Mouse (Mus musculus) frontal cortex, postnatal 36 days (tissue): ENCODE measurements around the gene Gtf3c2.
A peak's percentile ranks its signal among the peaks of the same experiment; 100 is the strongest.
"Not testable (repeated sequence)": the region's sequence is repeated elsewhere in the genome, so short reads cannot be mapped to it uniquely, and the experiment has no call there.

Experiments used
- DNase-seq, 2 experiments: peaks; one replicate each; pipeline ENCODE4 v3.0.0; 2022; ENCODE audit warnings: low spot score in 2 of 2

Gtf3c2 gene

DNA sequence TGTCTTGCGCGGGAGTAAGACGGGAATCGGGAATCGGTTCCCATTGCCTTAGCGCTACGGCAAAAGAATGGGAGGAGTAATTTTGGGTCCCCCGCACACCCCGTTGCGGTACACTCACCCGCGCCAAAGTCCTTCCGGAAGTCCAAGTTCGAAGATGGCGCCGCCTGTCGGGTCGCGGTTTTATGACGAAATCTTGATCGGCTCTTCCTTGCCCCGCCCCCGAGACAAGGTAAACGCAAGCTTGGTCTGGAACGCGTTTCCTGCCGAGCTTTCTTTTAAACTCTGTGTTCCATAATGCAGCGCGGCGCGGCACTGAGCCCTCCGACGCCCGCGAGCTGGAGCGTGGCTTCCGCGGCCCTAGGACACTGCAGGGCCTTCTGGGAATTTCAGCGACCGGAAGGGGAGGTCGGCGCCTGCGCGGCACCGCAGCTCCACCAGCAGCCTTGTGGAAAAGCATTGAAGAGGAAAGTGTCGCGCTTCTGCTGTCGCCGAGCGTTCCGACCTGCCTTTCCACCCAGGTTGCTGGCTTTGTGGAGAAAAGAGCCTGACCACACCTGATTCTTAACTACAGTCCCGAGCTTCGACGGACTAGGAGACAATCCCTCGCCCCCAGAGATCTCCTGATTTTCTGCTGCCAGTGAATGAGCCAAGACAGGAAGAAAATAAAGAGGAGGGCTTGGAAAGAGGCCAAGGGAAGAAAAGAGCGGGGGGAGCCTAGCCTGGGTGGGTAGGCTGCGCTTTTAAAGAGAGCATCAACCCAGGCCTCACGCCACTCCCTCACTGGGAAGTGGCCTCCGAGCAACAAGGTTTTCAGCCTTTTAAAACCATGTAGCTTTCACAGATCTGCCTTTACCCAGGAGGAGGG lies at the start of gene Gtf3c2, which contains the start of gene Gm29609:
Gene Gtf3c2, minus strand, starts transcription at position 379 of the 865 bp plus-strand sequence.
Gene Gm29609, minus strand, starts transcription at position 146 of the 865 bp plus-strand sequence.
- peak; percentile 97 to 98 for DNase-seq

DNA sequence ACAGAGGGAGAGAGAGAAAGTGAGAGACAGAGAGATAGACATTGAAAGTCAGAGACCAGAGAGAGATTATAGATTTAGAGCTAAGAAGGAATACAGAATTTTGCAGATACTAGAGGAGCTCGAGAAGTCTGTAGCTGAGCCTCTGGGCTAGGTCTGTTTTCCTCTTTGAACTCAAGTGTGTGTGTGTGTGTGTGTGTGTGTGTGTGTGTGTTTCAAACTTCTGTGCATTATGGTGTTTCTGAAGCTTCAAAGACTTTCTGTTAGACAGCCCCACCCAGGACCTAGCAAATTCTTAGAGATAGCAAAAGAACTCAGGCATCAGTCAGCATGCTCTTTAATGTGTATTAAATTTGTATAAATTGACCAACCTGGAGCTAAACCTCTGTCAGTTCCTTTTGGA lies 46.7 kb upstream of the Gtf3c2 start:
- DNase-seq = no peak

DNA sequence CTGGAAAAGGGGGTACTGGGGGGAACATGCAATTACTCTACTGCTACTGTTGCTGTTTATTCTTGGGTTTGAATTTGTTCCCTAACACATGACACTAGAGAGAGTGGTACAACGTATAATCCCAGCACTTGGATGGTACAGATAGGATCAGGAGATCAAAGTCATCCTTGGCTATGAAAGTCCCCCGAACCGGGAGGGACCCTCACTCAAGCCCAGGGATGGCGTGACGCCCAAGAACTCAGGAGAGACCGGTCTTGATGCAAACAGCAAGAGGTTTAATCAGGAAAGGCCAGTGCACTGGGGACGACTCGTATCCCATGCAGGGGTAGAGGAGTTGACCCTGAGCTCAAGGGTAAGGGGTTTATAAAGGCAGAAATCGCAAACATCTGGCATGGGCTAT lies 42.8 kb upstream of the Gtf3c2 start:
- no peak for DNase-seq

DNA sequence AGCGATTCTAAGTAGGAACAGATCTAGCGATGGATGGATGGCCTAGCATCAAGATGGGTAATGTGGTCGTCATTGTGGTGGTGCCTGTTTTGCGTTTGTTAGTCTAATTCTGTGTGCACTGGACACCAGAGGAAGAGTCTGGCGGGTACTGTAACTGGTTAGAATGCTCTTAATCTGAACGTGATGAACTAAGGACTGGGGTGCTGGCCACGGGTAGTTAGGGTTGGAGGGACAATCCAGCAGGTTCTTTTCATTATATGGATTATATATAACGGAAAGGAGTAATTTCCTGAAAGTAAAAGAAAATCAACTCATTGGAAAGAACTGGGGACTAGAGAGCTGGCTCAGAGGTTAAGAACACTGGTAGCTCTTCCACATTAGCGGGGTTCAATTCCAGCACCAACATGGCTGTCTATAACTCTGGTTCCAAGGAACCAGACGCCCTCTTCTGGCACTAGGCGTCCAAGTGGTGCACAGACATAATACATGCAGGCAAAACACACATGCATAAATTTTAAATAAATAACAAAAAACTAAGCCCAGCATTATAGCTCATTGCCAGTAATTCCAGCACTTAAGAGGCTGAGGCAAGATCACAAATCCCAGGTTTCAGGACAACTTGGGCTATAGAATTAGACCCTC lies 41.5 kb upstream of the Gtf3c2 start:
- DNase-seq = no peak

DNA sequence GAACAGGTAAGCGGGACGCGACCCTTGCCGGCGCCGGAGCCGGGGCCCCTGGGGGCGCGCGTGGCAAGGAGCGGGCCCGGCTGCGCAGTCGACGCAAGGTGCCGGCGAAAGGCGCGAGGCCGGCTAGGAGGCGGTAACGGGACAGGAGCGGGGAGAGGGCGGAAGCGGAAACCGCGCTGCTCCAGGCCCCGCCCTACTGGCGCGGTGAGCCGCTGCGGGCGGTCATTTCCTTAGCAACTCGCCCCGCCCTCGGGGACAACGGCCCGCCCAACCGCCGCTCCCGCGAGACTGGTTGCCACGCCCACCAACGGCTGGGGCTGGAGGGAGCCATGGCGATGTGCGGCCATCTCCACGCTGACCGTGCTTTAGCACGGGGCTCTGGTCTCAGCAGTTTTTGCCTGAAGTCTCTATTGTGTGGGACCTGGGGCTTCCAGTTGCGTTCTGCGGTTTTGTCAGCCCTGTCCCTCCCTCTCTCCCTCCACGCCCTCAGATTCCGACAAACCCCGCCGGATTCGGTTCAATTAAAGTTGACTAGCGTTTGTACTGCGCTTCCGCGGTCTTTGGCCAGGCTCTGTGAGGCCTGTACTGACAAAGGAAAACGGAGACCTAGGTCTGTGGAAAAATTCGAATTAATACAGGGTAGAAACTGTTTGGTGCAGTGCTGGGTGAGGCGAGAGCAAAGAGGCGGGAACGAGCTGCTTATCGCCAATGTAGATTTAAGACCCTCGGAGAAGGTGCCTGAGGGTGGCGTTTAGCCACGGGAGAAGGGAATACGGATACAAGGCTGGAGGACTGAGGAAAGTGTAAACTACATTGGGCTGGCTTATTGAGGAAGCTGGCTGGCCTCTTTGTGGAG lies 40.7 kb upstream of the Gtf3c2 start, which contains the start of gene Ppm1g:
Gene Ppm1g, minus strand, starts transcription at position 240 of the 856 bp plus-strand sequence.
- peak; percentile 95 to 96 for DNase-seq

DNA sequence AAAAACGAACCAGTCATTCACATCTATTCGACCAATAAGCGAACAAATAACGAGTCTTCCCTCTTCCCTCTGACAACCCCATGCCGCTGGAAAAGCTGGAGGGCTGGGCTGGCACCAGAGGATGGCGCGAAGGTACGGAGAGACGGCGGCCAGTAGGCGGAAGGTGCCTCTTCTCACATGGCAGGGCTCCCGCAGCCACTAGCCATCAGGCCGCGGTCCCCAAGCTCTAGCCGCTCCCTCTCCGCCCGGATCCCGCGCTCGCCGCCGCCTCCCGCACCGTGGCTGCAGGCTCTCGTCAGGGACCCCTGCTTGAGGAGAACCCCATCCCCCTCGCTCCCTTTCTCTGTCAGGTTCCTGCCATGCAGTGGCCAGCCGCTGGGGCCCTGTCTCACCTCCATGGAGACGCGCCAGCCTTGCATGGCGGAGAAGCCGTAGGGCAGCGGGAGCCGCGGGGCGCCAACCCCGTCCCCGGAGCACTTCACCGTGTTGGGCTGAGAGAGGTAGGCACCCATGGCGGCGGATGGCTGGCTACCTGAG lies 40.0 kb upstream of the Gtf3c2 start:
- peak; percentile 41 to 57 for DNase-seq

DNA sequence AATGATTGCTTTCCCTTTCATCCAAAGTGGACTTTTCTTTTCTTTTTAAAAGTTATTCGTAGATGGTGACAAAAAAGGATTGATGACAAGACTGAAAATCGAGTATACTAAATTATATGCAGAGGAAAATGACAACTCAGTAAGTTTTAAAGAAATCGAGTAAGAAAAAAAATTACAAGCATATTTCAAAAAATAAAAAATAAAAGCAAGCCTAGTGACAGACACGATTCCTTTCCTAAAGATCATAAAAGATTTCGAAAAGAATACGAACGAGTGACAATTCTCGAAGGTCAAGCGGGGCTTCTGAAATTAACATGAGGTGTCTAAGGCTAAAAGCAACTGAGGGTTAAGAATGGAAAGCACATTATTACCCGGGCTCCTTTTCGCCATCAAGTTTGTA lies 39.5 kb upstream of the Gtf3c2 start:
- DNase-seq = no peak

DNA sequence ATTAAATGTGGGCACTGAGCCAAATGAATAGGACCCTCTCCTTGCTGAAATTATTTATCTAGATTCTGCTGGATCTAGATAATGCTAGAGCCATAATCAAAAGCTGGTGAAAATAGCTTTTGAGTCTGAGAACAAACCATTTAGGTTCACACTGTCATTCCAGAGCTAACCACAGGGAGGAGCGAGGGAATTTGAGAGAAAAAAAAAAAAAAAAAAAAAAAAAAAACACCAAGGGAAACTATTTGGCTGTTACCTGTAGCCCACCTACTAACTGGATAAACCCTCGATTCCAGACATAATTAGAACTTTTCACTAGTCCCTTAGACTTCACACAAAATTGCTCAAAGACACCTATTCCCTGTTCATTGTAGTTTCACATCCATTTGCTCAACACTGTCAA lies 39.1 kb upstream of the Gtf3c2 start:
- no peak for DNase-seq

DNA sequence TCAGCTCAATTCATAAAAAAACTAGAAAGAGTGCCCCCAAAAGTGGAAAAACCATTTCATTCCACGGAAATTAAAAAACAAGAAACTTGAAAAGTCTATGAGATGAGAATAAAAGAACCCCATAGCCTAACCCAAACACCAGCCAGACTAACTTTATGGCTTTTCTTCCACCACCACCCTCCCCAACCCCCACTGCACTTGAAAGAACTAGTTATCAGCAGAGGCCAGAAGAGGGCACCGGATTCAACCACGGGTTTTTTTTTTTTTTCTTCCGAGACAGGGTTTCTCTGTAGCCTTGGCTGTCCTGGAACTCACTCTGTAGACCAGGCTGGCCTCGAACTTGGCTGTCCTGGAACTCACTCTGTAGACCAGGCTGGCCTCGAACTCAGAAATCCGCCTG lies 38.4 kb upstream of the Gtf3c2 start:
- DNase-seq = no peak

DNA sequence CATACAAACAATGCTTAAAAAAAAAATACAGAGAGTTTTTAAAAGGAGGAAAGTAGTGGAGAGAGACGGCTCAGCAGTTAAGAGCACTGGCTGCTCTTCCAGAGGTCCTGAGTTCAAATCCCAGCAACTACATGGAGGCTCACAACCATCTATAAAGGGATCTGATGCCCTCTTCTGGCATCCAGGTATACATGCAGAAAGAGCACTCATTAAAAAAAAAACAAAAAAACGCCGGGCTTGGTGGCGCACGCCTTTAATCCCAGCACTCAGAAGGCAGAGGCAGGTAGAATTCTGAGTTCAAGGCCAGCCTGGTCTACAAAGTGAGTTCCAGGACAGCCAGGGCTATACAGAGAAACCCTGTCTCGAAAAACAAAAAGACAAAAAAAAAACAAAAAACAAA lies 36.6 kb upstream of the Gtf3c2 start:
- not testable (repeated sequence) for DNase-seq

DNA sequence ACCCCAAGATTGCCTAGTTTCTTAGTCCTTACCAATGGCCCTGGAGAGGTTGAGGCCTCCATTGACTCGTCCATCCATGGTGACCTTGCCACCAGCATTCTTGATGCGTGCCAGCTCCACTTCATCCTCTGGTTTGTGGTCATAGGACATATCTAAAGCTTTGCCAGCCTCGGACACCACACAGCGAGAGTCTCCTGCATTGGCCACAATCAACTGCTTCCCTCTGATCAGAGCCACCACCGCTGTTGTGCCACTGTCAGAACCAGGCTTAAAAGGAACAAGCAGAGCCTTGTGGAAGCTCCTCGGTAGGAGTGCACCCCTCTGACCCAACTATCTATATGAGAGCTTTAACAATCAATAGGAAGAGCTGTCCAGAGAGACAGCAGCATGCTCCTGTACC lies 24.5 kb upstream of the Gtf3c2 start:
- DNase-seq = no peak

DNA sequence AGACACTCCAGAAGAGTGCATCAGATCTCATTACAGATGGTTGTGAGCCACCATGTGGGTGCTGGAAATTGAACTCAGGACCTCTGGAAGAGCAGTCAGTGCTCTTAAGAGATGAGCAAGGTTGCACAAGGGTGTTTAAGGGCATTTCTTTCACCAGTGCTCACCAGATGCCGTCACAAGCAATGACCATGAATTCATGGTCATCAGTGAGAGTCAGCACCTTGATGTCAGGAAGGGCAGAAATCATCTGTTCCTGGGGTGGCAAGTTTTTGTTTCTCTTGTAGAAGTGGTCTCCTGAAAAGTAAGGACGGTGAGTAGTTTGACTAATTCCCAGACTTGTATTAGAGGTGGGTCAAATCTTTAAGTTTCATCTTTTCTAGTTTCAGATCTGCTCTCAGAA lies 23.9 kb upstream of the Gtf3c2 start:
- DNase-seq = no peak

DNA sequence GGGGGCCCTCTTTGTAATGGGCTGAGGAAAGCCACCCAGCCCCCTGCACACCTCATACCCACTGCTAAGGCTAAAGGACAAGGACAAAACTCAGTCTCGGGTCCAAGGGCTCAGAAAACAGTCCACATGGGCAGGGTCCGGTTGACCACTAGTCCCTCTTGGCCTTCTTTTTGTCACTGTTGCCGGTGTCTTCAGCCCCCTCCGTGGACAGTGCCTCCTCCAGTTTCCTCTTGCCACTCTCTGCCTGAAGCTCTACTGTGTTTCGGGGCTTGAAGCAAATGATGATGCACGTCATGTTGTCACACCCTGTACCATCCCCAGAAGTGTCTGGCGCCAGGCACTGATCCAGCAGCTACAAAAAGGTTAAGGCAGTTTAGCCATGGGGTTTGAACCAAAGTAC lies 23.0 kb upstream of the Gtf3c2 start:
- DNase-seq = no peak

DNA sequence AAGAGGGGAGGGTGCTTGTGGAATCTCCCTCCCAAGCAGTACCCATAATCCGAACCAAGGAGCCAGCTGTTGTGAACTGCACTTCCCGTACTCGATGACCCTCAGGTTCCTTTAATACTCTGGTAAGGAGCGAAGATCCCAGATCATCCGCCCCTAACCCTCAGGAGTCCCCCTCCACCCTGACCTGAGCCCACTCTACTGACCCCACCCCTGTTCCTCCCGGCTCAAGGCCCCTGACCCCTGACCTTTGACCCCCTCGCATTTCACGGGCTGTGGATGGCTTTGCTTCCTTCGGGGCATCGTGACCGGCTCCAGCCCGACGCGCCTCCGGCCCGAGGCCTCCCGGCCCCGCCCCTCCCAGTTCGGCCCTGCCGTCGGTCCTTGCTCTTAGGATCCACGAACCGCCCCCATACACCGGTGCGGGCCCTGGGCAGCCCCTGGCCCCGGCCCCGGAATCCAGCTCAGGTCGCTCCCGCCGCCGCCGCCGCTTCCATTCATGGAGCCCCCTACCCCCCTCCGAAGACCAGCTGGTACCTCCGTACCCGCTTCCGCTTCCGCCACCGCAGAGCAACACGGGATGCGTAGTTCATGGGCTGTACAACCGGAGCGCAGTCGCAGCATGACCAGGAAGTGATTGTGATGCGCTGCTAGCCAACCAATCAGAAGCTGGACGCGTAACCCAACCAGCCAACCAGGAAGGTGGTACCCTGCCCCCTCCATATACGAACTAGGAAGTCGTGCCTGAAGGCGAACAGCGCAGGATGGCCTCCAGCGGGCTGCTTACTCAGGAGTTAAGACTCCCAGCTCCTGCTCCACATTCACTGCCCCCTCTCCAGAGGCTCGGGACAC lies 22.0 kb upstream of the Gtf3c2 start, which contains the start of gene Zfp513:
Gene Zfp513, minus strand, starts transcription at position 562 of the 849 bp plus-strand sequence.
- DNase-seq = peak; percentile 98

DNA sequence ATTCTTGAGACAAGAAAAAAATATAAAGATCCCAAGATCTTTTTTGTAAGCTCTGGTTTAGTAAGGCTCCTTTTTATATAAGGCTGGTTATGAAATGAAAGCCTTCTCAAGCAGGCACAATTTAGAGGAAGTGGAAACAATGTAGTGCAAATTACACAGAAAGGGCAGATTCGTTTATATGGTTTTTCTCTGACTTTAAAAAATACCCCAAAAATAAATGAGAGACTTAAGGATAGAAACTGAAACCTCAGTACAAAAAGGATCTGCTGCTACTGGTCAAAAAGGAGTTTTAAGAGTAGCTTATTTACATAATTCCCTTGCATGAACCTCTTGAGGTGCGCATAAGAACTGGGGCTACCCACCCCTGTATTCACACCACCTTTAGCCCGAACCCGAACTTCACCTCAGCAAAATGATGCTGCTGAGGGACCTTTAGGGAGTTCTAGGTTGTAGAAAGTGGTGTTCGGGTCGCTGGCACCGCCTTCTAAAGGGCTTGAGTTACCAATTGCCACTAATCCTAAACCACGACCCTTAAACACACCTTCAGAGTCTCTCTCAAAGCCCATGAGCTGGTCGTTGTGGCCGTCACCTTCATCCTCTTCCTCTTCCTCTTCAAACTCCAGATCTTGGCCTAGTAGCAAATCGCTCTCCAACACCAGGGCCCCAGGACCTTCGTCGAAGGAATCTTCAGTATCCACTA lies 21.2 kb upstream of the Gtf3c2 start:
- DNase-seq = no peak

DNA sequence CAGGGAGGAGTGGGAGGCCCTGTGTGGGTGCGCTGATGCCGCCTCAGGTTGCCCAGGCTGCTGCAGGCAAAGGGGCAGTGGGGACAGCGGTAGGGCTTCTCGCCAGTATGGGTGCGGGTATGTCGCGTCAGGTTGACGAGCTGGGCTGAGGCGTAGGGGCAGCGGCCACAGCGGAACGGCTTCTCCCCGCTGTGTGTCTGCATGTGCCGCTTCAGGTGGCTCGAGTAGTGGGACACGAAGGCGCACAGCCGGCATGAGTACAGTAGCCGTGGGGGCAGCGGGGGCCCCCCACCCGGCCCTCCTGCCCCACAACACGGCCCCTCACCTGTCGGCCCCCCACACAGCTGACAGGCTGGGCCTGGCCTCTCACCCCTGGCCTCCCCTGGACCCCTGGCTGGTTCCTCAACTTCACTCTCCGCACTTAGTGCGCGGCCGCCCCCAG lies 20.4 kb upstream of the Gtf3c2 start:
- DNase-seq = peak in 1 of 2 experiments; percentile 13

DNA sequence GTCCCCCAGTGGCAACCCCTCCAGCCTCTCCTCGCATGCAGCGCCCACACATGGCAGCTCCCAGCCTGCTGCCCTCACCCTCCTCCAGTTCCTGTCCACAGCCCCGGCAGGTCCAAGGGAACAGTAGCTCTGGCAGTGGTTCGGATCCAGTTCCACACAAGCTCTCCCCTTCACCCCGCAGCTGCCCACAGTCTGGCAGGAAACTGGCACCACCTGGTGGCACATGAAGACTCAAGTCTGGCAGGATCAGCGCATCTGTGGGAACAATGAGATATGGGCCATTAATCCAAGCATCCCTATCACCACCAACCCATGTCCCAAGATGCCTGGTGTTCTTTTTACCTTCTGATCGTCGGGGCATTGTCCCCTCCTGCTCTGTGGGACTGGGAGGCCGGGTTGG lies 19.9 kb upstream of the Gtf3c2 start:
- peak in 1 of 2 experiments; percentile 19 for DNase-seq

DNA sequence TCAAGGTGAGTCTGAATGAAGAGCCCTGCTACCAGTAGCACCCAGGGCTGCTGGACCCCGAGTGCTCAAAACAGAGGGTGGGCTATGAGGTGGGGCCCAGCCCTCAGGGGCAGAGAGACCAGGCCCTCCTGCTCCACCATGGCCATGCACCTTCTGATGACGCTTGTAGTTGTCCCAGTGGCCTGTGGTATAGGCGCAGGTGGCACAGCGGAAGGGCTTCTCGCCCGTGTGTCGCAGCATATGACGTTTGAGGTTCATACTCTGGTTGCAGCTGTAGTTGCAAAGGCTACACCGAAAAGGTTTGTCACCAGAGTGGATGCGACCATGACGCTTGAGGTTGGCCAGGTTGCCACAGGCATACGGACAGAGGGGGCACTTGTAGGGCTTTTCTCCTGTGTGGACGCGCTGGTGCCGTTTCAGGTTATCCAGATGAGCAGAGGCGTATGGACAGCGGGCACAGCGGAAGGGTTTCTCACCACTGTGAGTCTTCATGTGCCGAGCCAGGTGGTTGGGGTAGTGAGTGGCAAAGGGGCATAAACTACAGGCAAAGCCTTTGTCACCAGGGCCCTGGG lies 19.5 kb upstream of the Gtf3c2 start:
- no peak for DNase-seq

DNA sequence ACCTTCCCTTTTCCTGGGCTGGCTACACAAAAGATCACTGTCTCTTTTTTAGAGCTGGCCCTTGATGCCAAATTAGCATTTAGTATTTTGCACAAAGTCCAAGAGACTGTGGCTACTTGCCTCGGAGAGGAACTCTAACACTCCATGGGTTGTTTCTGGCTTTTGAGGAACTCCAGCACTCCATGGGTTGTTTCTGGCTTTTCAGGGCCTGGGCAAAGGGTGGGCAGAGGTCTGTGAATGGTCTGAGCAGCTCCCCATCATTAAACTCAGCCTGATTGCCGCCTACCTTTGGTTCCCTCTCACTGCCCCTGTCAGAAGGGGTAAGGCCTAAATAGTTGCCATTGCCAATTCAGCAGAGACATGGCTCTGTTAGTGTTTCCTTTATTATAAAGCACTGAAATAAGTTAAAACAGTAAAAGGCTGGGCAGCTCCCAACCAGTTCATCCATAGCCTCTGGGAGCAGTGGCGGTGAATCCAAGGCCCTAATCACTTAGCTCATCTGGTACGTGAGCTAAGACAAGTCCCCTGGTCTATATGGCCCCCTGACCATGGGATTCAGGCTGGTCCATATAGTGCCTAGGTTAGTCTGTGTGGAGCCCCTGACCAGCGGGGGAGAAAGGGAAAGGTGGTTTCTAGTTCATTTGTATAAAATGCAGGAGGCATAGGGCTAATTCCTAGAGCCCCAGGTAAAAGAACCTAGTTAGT lies 18.8 kb upstream of the Gtf3c2 start:
- DNase-seq = no peak
